Mouse (Mus musculus) layer of hippocampus, adult 2 months (tissue): Measurements from ENCODE around the gene Tex21. TPM values are rescaled to one million over a fixed set of nuclear protein-coding genes. Genes with fewer than 3 reads are reported as not detected.

Source experiments
- DNase-seq, 2 experiments: peaks; one replicate each; pipeline ENCODE4 v3.0.0; 2022; ENCODE audit warnings: low spot score in 2 of 2
- H3K27ac ChIP-seq: fragments of 200-600 bp; 2 replicates; pipeline ENCODE4 v1.8.1; 2022
- H3K4me3 ChIP-seq: fragments of 200-600 bp; 2 replicates; pipeline ENCODE4 v1.8.1; 2022; ENCODE audit warnings: mild to moderate bottlenecking
- CTCF ChIP-seq: fragments of 200-600 bp; conservative IDR thresholded peaks from 2 replicates; pipeline ENCODE4 v1.8.1; 2022; ENCODE audit warnings: antibody characterized with exemption, mild to moderate bottlenecking, moderate library complexity
- total RNA-seq, 2 experiments: library from RNA; stranded (reverse); gene quantifications; 2 replicates each; pipeline ENCODE4 v1.2.3; 2021

Gene Tex21
- total RNA-seq, 2 experiments from 2014 or later, result not detected

- Histone ChIP-seq H3K4me3 (no peak overlapping the region), H3K27ac (no peak overlapping the region)
- no peak for DNase-seq
- peak; percentile 45 for TF ChIP-seq CTCF
These were observed 46.2 kb downstream of the Tex21 start for GRCm38 (mm10) chr12:76200326-76200725.

GRCm38 (mm10) chr12:76197071-76197470 lies 49.5 kb downstream of the Tex21 start:
- H3K4me3 ChIP-seq, result no peak overlapping the region

GRCm38 (mm10) chr12:76196709-76197054 lies 49.9 kb downstream of the Tex21 start:
- DNase-seq, result peak; percentile 79 to 82
- Histone ChIP-seq H3K4me3 (peak overlapping the region; percentile 50), H3K27ac (peak overlapping the region; percentile 56; the same call in 1 of the 2 replicates)

More at GRCm38 (mm10) chr12:76197071-76197470, 49.5 kb downstream of the Tex21 start:
- no peak overlapping the region for H3K27ac ChIP-seq
- no peak for DNase-seq
- TF ChIP-seq CTCF, result no peak

GRCm38 (mm10) chr12:76195912-76196708 lies 50.4 kb downstream of the Tex21 start:
- DNase-seq, result peak; percentile 25 to 32
- H3K27ac ChIP-seq, result peak overlapping the region; percentile 56; the same call in 1 of the 2 replicates
- H3K4me3 ChIP-seq, result peak overlapping the region; percentile 50
- TF ChIP-seq CTCF, result no peak

More at GRCm38 (mm10) chr12:76196709-76197054, 49.9 kb downstream of the Tex21 start:
- TF ChIP-seq CTCF, result peak; percentile 98

- no peak for DNase-seq
- Histone ChIP-seq H3K27ac (no peak overlapping the region), H3K4me3 (no peak overlapping the region)
- TF ChIP-seq CTCF, result peak; percentile 47
These were observed 52.0 kb downstream of the Tex21 start for GRCm38 (mm10) chr12:76194526-76194925.

- H3K27ac ChIP-seq, result no peak overlapping the region
- DNase-seq, result peak; percentile 33 to 42
These were observed 55.6 kb downstream of the Tex21 start for GRCm38 (mm10) chr12:76190940-76191339.

GRCm38 (mm10) chr12:76187849-76188248 lies 58.7 kb downstream of the Tex21 start:
- Histone ChIP-seq H3K4me3 (no peak overlapping the region), H3K27ac (no peak overlapping the region)
- peak; percentile 31 to 61 for DNase-seq
- peak; percentile 78 for TF ChIP-seq CTCF

More at GRCm38 (mm10) chr12:76190940-76191339, 55.6 kb downstream of the Tex21 start:
- peak; percentile 86 for TF ChIP-seq CTCF
- no peak overlapping the region for H3K4me3 ChIP-seq

GRCm38 (mm10) chr12:76186473-76186872 lies 60.1 kb downstream of the Tex21 start:
- DNase-seq, result no peak
- TF ChIP-seq CTCF, result no peak
- H3K27ac ChIP-seq, result no peak overlapping the region
- no peak overlapping the region for H3K4me3 ChIP-seq

GRCm38 (mm10) chr12:76185167-76185816 lies 61.3 kb downstream of the Tex21 start:
- Histone ChIP-seq H3K27ac (no peak overlapping the region), H3K4me3 (no peak overlapping the region)
- TF ChIP-seq CTCF, result no peak
- DNase-seq, result no peak

- no peak overlapping the region for H3K4me3 ChIP-seq
- no peak overlapping the region for H3K27ac ChIP-seq
- no peak for DNase-seq
- no peak for TF ChIP-seq CTCF
These were observed 62.3 kb downstream of the Tex21 start for GRCm38 (mm10) chr12:76184271-76184670.

GRCm38 (mm10) chr12:76182831-76183230 lies 63.7 kb downstream of the Tex21 start:
- H3K4me3 ChIP-seq, result no peak overlapping the region
- DNase-seq, result no peak
- no peak for TF ChIP-seq CTCF
- H3K27ac ChIP-seq, result no peak overlapping the region

GRCm38 (mm10) chr12:76181471-76181870 lies 65.1 kb downstream of the Tex21 start:
- Histone ChIP-seq H3K27ac (no peak overlapping the region), H3K4me3 (no peak overlapping the region)
- no peak for TF ChIP-seq CTCF
- no peak for DNase-seq

GRCm38 (mm10) chr12:76180442-76180841 lies 66.1 kb downstream of the Tex21 start:
- DNase-seq, result no peak
- TF ChIP-seq CTCF, result no peak
- H3K4me3 ChIP-seq, result no peak overlapping the region
- no peak overlapping the region for H3K27ac ChIP-seq
